Mouse (Mus musculus) gastrocnemius, postnatal 10 days (tissue): ENCODE measurements around the gene Aox4. TPM values are rescaled to one million over a fixed set of nuclear protein-coding genes. Genes with fewer than 3 reads are reported as not detected.

ENCODE experiments used
- DNase-seq: peaks from one replicate; pipeline ENCODE4 v3.0.0; 2021; ENCODE audit warnings: mixed read lengths
- total RNA-seq, 2 experiments: library from RNA; stranded (reverse); gene quantifications; 2 replicates each; pipeline ENCODE4 v1.2.3; 2021

The Aox4 gene
- total RNA-seq, 2 experiments from 2014 or later: 0.26 to 1.4 TPM

- no peak for DNase-seq
These were observed 91.8 kb downstream of the Aox4 start for GRCm38 (mm10) chr1:58302015-58302414.

DNA sequence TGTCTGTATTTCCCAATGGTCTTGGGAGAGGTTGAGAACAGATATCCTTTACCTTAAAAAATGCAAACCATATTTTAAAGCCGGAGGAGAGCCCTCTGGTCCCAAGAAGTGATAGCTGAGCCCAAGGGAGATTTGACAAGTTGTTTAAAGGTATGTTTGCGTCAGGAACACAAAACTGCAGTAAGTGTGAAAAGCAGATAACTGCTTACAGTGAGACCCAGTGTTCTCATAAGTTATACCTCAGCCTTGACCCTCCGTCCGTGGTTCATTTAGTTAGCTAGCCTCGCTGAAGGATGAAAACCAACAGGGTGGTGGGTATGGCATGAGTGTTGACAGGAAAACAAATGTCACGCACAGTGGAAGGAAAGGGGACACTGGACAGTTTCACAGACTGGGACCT lies 92.8 kb downstream of the Aox4 start:
- DNase-seq: no peak

DNA sequence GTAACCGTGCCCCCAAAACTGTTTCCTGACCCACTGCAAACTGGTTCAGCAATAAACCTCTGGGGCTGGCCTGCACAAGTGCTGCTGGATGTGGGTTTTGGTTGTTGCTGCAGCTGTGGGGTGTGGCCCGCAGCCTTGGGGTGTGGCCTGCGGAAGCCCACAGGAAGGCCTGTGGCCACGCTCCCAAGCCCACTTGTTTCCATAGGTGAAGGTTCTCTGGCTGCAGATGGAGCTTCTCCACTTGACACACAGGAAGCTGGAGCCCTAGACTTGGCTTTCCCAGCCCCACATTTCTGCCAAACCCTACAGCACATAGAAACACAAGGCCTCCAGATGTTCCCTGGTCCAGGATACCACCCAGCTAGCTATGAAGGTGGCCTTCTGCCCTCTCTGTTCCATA lies 93.5 kb downstream of the Aox4 start:
- DNase-seq: no peak

GRCm38 (mm10) chr1:58304296-58304695 lies 94.1 kb downstream of the Aox4 start:
- DNase-seq: no peak

DNA sequence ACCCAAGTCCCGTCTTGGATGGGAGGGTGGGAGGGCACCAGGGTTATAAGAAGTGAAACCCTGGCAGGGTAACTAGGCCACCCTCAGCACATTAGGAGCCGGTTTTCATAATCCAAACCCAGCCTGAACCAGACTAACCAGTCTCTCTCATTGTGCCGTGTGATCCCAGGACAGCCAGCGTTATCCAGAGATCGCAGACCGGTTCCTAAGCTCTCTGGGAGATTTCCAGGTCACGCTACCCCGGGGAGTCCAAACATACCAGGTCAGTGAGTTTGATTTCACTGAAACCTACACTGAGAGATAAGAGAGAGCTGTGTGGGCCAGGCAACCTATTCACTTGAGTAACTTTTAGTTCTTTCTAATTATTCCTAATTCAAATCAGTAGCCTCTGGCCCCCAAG lies 97.0 kb downstream of the Aox4 start:
- DNase-seq: no peak

DNA sequence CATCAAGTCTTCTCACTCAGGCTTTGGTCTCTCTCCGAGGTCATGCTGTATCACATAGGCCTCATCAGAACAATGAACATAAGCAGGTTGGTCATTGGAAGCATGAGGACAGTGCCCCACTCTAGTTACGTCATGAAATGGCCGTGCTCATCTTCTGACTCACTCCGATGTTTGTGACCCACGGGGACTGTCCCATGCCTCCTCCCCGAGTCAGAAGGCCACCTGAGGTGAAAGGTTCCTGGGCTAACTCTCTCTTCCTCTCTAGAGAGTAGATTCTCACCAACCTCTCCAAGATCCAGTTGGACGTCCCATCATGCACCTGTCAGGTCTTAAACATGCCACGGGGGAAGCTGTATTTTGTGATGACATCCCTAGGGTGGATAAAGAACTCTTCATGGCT lies 98.4 kb downstream of the Aox4 start:
- no peak for DNase-seq

DNA sequence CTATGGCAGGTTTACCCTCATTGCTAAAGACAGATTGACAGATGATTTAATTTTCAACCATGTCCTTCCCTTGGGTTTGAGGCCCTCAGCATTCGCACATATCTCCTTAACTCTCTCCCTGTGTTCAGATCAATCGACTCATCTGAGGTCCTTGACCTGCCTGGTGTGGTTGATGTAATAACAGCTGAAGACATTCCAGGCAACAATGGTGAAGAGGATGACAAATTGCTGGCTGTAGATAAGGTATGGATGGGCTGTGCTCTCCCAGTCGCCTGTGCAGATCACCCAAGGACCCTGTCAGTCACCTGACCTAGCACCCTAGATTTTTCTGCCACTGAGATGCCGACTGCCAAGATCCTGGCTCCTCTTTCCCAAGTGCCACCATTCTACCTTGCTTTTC lies 99.7 kb downstream of the Aox4 start:
- DNase-seq: no peak

DNA sequence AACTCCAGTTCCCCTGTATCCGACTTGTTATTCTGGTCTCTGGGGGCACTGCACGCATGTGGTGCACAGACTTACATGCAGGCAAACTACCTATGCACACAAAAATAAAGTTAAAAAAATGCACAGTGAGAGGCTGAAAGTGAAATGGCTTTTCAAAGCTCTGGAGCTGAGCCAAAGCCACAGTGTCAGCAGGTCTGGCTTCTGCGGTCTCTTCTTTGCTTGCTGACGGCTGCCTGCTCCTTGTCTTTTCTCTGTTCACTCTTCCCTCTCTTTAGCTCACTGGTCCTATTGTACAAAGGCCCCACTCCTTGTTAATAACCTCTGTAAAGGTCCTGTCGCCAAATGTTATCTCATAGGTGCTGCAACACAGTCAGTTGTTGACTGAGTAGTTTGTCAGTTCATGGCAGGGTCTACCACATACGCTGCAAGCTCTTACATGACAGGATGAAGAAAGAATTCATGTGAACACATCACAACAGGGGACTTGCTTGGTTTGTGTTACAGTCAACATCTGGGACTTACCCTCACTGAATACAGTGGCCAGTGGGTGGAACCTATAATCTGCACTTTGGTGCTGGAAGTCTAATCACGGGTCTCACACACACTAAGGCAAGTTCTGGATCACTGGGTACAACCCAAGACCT lies 101.1 kb downstream of the Aox4 start:
- no peak for DNase-seq

DNA sequence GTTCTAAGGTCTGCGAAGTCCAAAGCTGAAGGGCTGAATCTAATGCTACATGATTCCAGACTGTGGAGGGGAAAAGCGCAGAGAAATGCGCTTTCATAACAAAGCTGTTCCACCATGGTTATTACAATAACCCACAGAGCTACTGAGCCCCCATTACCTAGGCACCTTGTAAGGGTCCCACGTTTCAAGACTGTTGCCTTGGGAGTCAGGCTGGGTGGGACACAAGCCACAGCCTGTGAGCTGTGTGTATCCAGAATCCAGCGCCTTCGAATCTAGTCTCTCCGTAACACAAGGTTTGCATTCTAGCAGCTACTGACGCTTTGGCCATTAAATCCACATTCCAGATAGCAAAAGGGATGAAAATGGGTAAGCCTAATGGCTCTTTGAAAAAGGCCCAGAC lies 103.0 kb downstream of the Aox4 start:
- DNase-seq: no peak

- DNase-seq: no peak
These were observed 105.3 kb downstream of the Aox4 start for GRCm38 (mm10) chr1:58315532-58315931.

Other genes starting within 250 kb of the Aox4 start
- gene Sgo2a, start 214.4 kb upstream of the Aox4 start, total RNA-seq: 1 to 10 TPM; 2.8 to 4.2 TPM
- 1 to 10 TPM; 7.7 to 8.0 TPM for gene Kctd18, start 191.4 kb upstream of the Aox4 start, total RNA-seq
- gene Aox1, start 180.5 kb upstream of the Aox4 start, total RNA-seq: 1 to 10 TPM; 4.2 to 4.3 TPM
- under 1 TPM; 0.16 to 0.38 TPM for gene Aox3, start 97.3 kb upstream of the Aox4 start, total RNA-seq
- gene Aox2, start 67.9 kb downstream of the Aox4 start, total RNA-seq: under 1 TPM; 0.20 to 0.26 TPM
- 100 to 1,000 TPM in 1 of 2 experiments, 10 to 100 TPM in 1; 91.1 to 104 TPM for gene Bzw1, start 182.5 kb downstream of the Aox4 start, total RNA-seq
- 10 to 100 TPM; 46.2 to 80.4 TPM for gene Clk1, start 213.7 kb downstream of the Aox4 start, total RNA-seq
- 10 to 100 TPM; 10.5 to 11.4 TPM for gene Nif3l1, start 234.8 kb downstream of the Aox4 start, total RNA-seq
- gene Ppil3, start 235.1 kb downstream of the Aox4 start, total RNA-seq: 10 to 100 TPM; 18.7 to 23.1 TPM